Mouse (Mus musculus): ENCODE data around the gene Snapc1. TPM values are rescaled to one million over a fixed set of nuclear protein-coding genes. Genes with fewer than 3 reads are reported as not detected.
A peak's percentile ranks its signal among the peaks of the same experiment; 100 is the strongest.

Gene Snapc1
- polyA plus RNA-seq, 1 experiment, result 33.4 TPM

GRCm38 (mm10) chr12:73969142-73969541, 4.9 kb downstream of the Snapc1 start:
- H3K27me3 ChIP-seq (ENCODE audit: control insufficient read depth, insufficient read depth, low read length), result no peaks in the 10 kb centered on the region
- 98% methylated on average over 8 of the region's 8 CpGs for WGBS
- TF ChIP-seq POLR2A (IDR thresholded peaks at IDR 0.05; ENCODE audit: borderline replicate concordance, insufficient read depth, low read length) (no peak), CTCF (IDR thresholded peaks at IDR 0.05; ENCODE audit: borderline replicate concordance, insufficient read depth, low read depth, low read length) (no peak)
- H3K27ac ChIP-seq (ENCODE audit: insufficient read depth, low read length), result no peak overlapping the region
- H3K4me3 ChIP-seq (replicated peaks; ENCODE audit: insufficient read depth, low read depth, low read length), result no peak overlapping the region
- peaks cover 2% of the 10 kb centered on the region; the same call in 1 of the 2 replicates for H3K4me1 ChIP-seq (ENCODE audit: control insufficient read depth, insufficient read depth, low read length)
- DNase-seq, result no peak

- no peak overlapping the region for H3K27ac ChIP-seq (ENCODE audit: insufficient read depth, low read length)
- H3K4me1 ChIP-seq (ENCODE audit: control insufficient read depth, insufficient read depth, low read length), result no peaks in the 10 kb centered on the region
- TF ChIP-seq POLR2A (IDR thresholded peaks at IDR 0.05; ENCODE audit: borderline replicate concordance, insufficient read depth, low read length) (no peak), CTCF (IDR thresholded peaks at IDR 0.05; ENCODE audit: borderline replicate concordance, insufficient read depth, low read depth, low read length) (no peak)
- WGBS, result 96% methylated on average over 6 of the region's 6 CpGs
- no peak for DNase-seq
- no peak overlapping the region for H3K4me3 ChIP-seq (replicated peaks; ENCODE audit: insufficient read depth, low read depth, low read length)
- no peaks in the 10 kb centered on the region for H3K27me3 ChIP-seq (ENCODE audit: control insufficient read depth, insufficient read depth, low read length)
Measured at GRCm38 (mm10) chr12:73974584-73974983, 10.3 kb downstream of the Snapc1 start.

GRCm38 (mm10) chr12:73978144-73978543, 13.9 kb downstream of the Snapc1 start:
- DNase-seq, result no peak
- WGBS, result 52% methylated on average over 3 of the region's 3 CpGs
- Histone ChIP-seq H3K4me1 (ENCODE audit: control insufficient read depth, insufficient read depth, low read length) (no peaks in the 10 kb centered on the region), H3K4me3 (replicated peaks; ENCODE audit: insufficient read depth, low read depth, low read length) (no peak overlapping the region), H3K27me3 (ENCODE audit: control insufficient read depth, insufficient read depth, low read length) (no peaks in the 10 kb centered on the region), H3K27ac (ENCODE audit: insufficient read depth, low read length) (no peak overlapping the region)
- TF ChIP-seq POLR2A (IDR thresholded peaks at IDR 0.05; ENCODE audit: borderline replicate concordance, insufficient read depth, low read length) (no peak), CTCF (IDR thresholded peaks at IDR 0.05; ENCODE audit: borderline replicate concordance, insufficient read depth, low read depth, low read length) (no peak)

- Histone ChIP-seq H3K27me3 (ENCODE audit: control insufficient read depth, insufficient read depth, low read length) (no peaks in the 10 kb centered on the region), H3K4me3 (replicated peaks; ENCODE audit: insufficient read depth, low read depth, low read length) (no peak overlapping the region), H3K27ac (ENCODE audit: insufficient read depth, low read length) (no peak overlapping the region), H3K4me1 (ENCODE audit: control insufficient read depth, insufficient read depth, low read length) (no peaks in the 10 kb centered on the region)
- TF ChIP-seq CTCF (IDR thresholded peaks at IDR 0.05; ENCODE audit: borderline replicate concordance, insufficient read depth, low read depth, low read length), result no peak
- no peak for TF ChIP-seq POLR2A (IDR thresholded peaks at IDR 0.05; ENCODE audit: borderline replicate concordance, insufficient read depth, low read length)
- WGBS, result 95% methylated on average over 5 of the region's 5 CpGs
- no peak for DNase-seq
Measured at GRCm38 (mm10) chr12:73979667-73980066, 15.4 kb downstream of the Snapc1 start.

GRCm38 (mm10) chr12:73982533-73982932, 18.3 kb downstream of the Snapc1 start:
- DNase-seq, result peak; percentile 77 to 80
- no peak overlapping the region for H3K27ac ChIP-seq (ENCODE audit: insufficient read depth, low read length)
- 7% methylated on average over 14 of the region's 14 CpGs for WGBS

GRCm38 (mm10) chr12:73986299-73986698, 22.0 kb downstream of the Snapc1 start:
- no peaks in the 10 kb centered on the region for H3K4me1 ChIP-seq (ENCODE audit: control insufficient read depth, insufficient read depth, low read length)
- WGBS, result 80% methylated on average over 7 of the region's 7 CpGs
- no peak for TF ChIP-seq POLR2A (IDR thresholded peaks at IDR 0.05; ENCODE audit: borderline replicate concordance, insufficient read depth, low read length)
- no peak for TF ChIP-seq CTCF (IDR thresholded peaks at IDR 0.05; ENCODE audit: borderline replicate concordance, insufficient read depth, low read depth, low read length)
- no peak overlapping the region for H3K27ac ChIP-seq (ENCODE audit: insufficient read depth, low read length)
- H3K27me3 ChIP-seq (ENCODE audit: control insufficient read depth, insufficient read depth, low read length), result no peaks in the 10 kb centered on the region
- no peak for DNase-seq
- H3K4me3 ChIP-seq (replicated peaks; ENCODE audit: insufficient read depth, low read depth, low read length), result no peak overlapping the region

More at GRCm38 (mm10) chr12:73982533-73982932, 18.3 kb downstream of the Snapc1 start:
- TF ChIP-seq CTCF (IDR thresholded peaks at IDR 0.05; ENCODE audit: borderline replicate concordance, insufficient read depth, low read depth, low read length) (no peak), POLR2A (IDR thresholded peaks at IDR 0.05; ENCODE audit: borderline replicate concordance, insufficient read depth, low read length) (no peak)
- Histone ChIP-seq H3K4me3 (replicated peaks; ENCODE audit: insufficient read depth, low read depth, low read length) (no peak overlapping the region), H3K27me3 (ENCODE audit: control insufficient read depth, insufficient read depth, low read length) (no peaks in the 10 kb centered on the region), H3K4me1 (ENCODE audit: control insufficient read depth, insufficient read depth, low read length) (no peaks in the 10 kb centered on the region)

GRCm38 (mm10) chr12:73988393-73989008, 24.2 kb downstream of the Snapc1 start:
- DNase-seq, result no peak
- no peak overlapping the region for H3K4me3 ChIP-seq (replicated peaks; ENCODE audit: insufficient read depth, low read depth, low read length)
- TF ChIP-seq POLR2A (IDR thresholded peaks at IDR 0.05; ENCODE audit: borderline replicate concordance, insufficient read depth, low read length), result no peak
- TF ChIP-seq CTCF (IDR thresholded peaks at IDR 0.05; ENCODE audit: borderline replicate concordance, insufficient read depth, low read depth, low read length), result no peak
- 90% methylated on average over 4 of the region's 4 CpGs for WGBS
- no peak overlapping the region for H3K27ac ChIP-seq (ENCODE audit: insufficient read depth, low read length)
- H3K27me3 ChIP-seq (ENCODE audit: control insufficient read depth, insufficient read depth, low read length), result no peaks in the 10 kb centered on the region
- H3K4me1 ChIP-seq (ENCODE audit: control insufficient read depth, insufficient read depth, low read length), result no peaks in the 10 kb centered on the region

GRCm38 (mm10) chr12:73989594-73989993, 25.3 kb downstream of the Snapc1 start:
- no peaks in the 10 kb centered on the region for H3K27me3 ChIP-seq (ENCODE audit: control insufficient read depth, insufficient read depth, low read length)
- no peak for TF ChIP-seq POLR2A (IDR thresholded peaks at IDR 0.05; ENCODE audit: borderline replicate concordance, insufficient read depth, low read length)
- peak; percentile 59; the same call in 1 of the 2 replicates for TF ChIP-seq CTCF (IDR thresholded peaks at IDR 0.05; ENCODE audit: borderline replicate concordance, insufficient read depth, low read depth, low read length)
- no peak overlapping the region for H3K4me3 ChIP-seq (replicated peaks; ENCODE audit: insufficient read depth, low read depth, low read length)
- H3K27ac ChIP-seq (ENCODE audit: insufficient read depth, low read length), result no peak overlapping the region
- H3K4me1 ChIP-seq (ENCODE audit: control insufficient read depth, insufficient read depth, low read length), result no peaks in the 10 kb centered on the region
- DNase-seq, result peak; percentile 27 to 39
